Mouse (Mus musculus): ENCODE measurements around the gene Kif11. TPM values are rescaled to one million over a fixed set of nuclear protein-coding genes. Genes with fewer than 3 reads are reported as not detected.

Gene Kif11
- total RNA-seq, 2 experiments from 2014 or later = 113 to 160 TPM

DNA sequence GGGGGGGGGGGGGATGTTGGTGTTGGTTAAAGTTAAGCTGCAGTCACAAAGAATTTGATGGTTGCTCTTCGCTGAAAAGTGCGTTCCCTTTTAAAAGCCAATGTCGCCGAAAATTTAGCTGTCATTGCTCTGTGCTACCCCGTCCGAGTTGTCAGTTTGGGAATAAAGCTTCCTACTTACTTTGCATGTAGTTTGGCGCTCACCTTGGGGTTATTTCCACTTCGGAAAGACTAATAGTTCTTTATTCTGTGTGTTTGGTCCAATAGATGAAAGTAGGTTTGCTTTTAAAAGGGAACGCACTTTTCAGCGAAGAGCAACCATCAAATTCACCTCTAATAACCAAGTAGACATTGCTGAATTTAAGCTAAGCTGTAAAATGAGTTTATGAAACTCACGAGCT lies 638 bp downstream of the Kif11 start:
- ATAC-seq (replicated peaks; ENCODE audit: poor library complexity) = no peak

DNA sequence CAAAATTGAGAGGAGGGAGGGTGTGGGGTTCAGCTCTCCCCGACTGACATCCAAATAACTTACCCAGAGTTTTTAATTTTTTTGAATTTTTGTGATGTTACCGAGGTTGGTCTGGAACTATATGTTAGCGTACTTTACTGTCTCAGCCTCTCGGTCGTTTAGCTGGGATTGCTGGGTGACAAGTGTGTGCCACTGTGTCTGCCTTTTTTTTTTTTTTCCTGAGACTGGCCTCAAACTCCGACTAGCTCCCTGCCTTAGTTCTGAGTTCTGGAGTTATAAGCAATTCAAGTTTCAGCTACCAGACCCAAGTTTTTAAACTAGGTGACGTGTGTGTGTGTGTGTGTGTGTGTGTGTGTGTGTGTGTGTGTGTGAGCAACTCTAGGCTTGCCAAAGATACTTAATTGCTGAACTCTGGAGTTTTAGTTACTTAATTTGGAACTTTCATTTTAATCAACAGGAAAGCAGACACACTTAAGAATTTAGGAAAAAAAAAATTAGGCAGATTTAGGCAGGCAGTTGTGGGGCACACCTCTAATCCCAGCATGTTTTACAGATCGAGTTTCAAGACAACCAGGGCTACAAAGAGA lies 1.3 kb downstream of the Kif11 start:
- no peak for ATAC-seq (replicated peaks; ENCODE audit: poor library complexity)

- no peak for ATAC-seq (replicated peaks; ENCODE audit: poor library complexity)
Observed at GRCm38 (mm10) chr19:37378816-37379215, 2.6 kb downstream of the Kif11 start.

- ATAC-seq (replicated peaks; ENCODE audit: poor library complexity) = no peak
Observed at GRCm38 (mm10) chr19:37386126-37386525, 9.9 kb downstream of the Kif11 start.

GRCm38 (mm10) chr19:37391869-37392268 lies 15.7 kb downstream of the Kif11 start:
- ATAC-seq (replicated peaks; ENCODE audit: poor library complexity) = no peak

GRCm38 (mm10) chr19:37396279-37396678 lies 20.1 kb downstream of the Kif11 start:
- ATAC-seq (replicated peaks; ENCODE audit: poor library complexity) = no peak

DNA sequence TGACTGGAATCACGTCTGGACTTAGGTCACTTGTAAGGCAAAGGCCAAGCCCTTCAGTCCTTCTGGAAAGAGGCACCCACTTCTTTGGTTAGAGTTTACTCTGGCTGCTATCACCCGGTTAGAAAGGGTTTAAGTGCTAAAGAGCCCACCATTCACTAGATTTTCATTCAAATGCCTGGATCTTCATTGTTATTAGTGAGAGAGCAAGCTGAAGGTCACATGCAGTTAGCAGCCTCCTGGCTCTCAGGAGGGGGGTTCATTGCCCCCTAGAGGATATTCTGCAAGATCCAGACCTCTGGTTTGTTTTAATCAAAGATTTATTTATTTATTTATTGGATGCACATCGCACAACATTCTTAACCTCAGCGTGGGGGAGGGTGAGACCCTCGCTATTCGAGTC lies 24.7 kb downstream of the Kif11 start:
- no peak for ATAC-seq (replicated peaks; ENCODE audit: poor library complexity)

DNA sequence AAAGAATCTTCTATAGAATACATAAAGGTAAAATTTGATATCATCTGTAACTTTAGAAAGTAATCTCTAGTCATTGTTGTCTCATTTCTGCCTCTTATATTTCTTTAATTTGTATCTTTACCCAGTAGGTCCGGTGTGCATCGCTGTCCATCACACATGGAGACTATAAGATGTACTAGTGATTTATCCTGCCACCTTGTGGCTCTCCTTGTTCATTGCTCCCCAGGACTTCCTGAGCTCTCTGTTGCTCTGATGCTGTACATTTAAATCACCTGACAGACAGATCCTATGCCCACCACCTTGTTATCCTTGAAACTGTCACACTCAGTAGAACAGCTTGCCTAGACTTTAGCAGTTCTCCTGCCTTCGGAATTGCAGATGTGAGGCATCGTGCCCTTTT lies 42.1 kb downstream of the Kif11 start:
- peak; percentile 87 for ATAC-seq (replicated peaks; ENCODE audit: poor library complexity)

- peak; percentile 90 for ATAC-seq (replicated peaks; ENCODE audit: poor library complexity)
Observed at GRCm38 (mm10) chr19:37419613-37420012, 43.4 kb downstream of the Kif11 start.

- ATAC-seq (replicated peaks; ENCODE audit: poor library complexity) = peak; percentile 42
Observed at GRCm38 (mm10) chr19:37428589-37428988, 52.4 kb downstream of the Kif11 start.

GRCm38 (mm10) chr19:37431139-37431756 lies 55.0 kb downstream of the Kif11 start:
- ATAC-seq (replicated peaks; ENCODE audit: poor library complexity) = no peak

DNA sequence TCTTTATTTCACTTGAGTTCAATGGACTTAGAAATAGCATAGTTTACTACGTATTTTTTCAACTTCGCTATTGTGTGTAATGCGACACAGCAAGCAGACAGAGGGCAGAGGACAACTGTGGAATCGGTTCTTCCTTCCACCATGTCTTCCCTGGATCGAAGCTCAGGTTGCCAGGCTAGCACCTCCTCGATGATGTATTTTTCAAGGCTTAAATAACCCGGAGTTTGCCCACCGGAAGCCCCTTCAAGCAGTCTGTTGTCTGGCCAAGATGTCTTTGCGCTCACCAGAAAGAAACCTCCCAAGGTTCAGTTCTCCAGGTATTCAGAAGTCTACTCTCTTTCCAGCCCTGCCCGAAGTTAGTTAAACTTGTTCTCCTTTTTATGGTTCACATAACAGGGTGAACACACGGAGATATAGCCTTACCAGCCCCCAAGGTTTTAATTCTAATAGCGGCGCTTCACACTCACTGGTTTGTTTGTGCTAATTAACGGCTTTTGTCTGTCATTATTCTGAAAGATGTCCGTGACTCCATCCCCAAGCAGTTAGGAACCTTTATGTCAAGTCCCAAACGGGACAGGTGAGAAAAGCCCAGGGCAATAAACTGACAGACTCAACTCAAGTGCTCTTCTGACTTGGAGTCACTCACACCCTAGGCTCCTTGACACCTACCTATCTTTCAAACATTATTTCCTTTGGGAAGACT lies 56.8 kb downstream of the Kif11 start:
- ATAC-seq (replicated peaks; ENCODE audit: poor library complexity) = no peak

GRCm38 (mm10) chr19:37433895-37434262 lies 57.7 kb downstream of the Kif11 start:
- ATAC-seq (replicated peaks; ENCODE audit: poor library complexity) = no peak

DNA sequence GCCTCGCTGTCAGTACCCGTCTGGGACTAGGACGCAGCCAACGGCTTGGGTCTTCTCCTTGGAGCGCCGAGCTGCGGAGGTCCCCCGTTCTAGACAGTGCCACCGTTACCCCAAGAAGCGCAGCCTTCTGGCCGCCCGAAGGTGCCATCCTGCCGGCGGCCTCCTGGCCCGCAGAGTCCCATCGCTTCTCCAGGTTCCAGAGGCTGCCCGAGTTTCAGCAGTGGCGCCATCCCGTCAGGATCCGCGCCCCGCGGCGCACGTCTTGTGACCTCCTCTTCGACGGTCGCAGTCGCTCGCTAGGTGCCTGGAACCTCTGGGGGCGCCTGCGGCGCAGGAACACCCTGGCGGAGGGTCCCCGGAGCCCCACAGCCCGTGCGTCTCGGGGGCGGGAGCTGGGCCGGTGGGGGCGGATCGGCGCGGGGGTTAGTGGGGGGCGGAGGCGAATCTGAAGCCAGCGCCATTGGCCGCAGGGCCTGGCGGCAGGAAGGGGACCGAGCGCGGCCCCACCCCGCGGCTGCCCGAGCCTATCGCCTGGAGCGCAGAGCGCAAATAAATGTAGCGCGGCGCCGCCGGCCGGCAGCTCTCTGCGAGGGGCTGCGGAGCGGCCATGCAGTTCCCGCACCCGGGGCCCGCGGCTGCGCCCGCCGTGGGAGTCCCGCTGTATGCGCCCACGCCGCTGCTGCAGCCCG lies 58.2 kb downstream of the Kif11 start, which contains the start of gene Hhex:
Hhex (plus strand) TSS at position 548 of the 689 bp plus-strand sequence.
- ATAC-seq (replicated peaks; ENCODE audit: poor library complexity) = peak; percentile 47

DNA sequence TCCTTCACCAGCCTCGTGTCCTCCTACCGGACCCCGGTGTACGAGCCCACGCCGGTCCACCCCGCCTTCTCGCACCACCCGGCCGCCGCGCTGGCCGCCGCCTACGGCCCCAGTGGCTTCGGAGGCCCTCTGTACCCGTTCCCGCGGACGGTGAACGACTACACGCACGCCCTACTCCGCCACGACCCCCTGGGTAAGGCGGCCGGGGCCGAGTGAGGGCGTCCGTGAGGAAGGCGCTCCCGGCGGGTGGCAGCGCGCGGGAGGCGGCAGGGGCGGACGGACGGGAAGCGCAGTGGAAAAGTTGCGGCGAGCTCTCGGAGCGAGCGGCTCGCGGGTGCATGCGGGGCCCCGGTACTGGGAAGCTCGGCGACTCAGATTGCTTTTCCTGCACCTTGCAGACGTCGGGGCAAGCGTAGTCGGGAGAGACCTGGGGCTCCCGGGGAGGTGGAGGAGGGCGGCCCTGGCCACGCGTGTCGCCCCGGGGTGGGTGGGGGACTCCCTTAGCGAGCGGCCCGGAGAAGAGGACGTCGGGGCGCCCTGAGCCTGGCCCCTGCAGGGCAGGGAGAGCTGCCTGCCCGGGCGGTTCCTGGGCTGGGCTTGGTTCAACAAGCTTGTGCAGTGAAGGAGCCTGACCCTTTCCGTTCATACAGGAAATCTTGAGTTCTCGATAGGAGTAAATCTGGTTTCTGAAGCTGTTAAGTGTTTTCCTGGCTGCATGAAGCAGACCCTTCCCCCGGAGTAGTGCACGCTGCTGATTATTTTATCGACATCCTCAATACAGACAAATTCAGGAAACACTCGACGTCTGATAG lies 59.0 kb downstream of the Kif11 start:
- ATAC-seq (replicated peaks; ENCODE audit: poor library complexity) = peak; percentile 59

DNA sequence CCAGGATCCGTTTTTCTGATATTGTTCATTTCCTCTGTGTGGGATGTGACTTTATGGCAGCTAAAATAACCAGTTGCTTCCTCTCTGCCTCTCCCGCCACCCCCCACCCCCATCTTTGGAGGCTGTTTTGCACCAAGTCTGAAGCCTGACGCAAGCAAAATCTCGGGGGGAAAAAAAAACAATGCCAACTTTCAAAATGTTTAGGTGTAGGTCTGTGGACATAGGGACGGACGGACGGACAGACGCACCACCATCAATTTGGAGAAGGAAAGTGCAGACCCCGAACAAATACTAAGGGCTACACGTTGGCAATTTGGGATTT lies 59.6 kb downstream of the Kif11 start:
- no peak for ATAC-seq (replicated peaks; ENCODE audit: poor library complexity)

- ATAC-seq (replicated peaks; ENCODE audit: poor library complexity) = peak; percentile 32
Observed at GRCm38 (mm10) chr19:37436514-37437288, 60.5 kb downstream of the Kif11 start.

GRCm38 (mm10) chr19:37437289-37437606 lies 61.0 kb downstream of the Kif11 start:
- no peak for ATAC-seq (replicated peaks; ENCODE audit: poor library complexity)

- ATAC-seq (replicated peaks; ENCODE audit: poor library complexity) = no peak
Observed at GRCm38 (mm10) chr19:37440181-37440580, 64.0 kb downstream of the Kif11 start.

- ATAC-seq (replicated peaks; ENCODE audit: poor library complexity) = no peak
Observed at GRCm38 (mm10) chr19:37440708-37441475, 64.7 kb downstream of the Kif11 start.
